Mouse (Mus musculus): ENCODE measurements at regions not wholly inside any gene's neighbourhood (a gene's known extent, or its start where the extent isn't known, plus 50 kb on each side); places are given as distances from the start of the nearest gene placed in this dataset.
A peak's percentile ranks its signal among the peaks of the same experiment; 100 is the strongest.

- no peak for DNase-seq
These were observed 152.1 kb upstream of the Slco6d1 start for GRCm38 (mm10) chr1:98268853-98269252.

GRCm38 (mm10) chr1:98270212-98270611 lies 150.7 kb upstream of the Slco6d1 start:
- DNase-seq: no peak

GRCm38 (mm10) chr1:98273966-98274616 lies 146.8 kb upstream of the Slco6d1 start:
- DNase-seq: no peak

GRCm38 (mm10) chr1:98275524-98275923 lies 145.4 kb upstream of the Slco6d1 start:
- DNase-seq: no peak

- DNase-seq: no peak
These were observed 141.4 kb upstream of the Slco6d1 start for GRCm38 (mm10) chr1:98279446-98280048.

- DNase-seq: no peak
These were observed 140.5 kb upstream of the Slco6d1 start for GRCm38 (mm10) chr1:98280263-98281052.

- no peak for DNase-seq
These were observed 139.7 kb upstream of the Slco6d1 start for GRCm38 (mm10) chr1:98281053-98281770.

GRCm38 (mm10) chr1:98281771-98282149 lies 139.2 kb upstream of the Slco6d1 start:
- no peak for DNase-seq

GRCm38 (mm10) chr1:98303166-98303565 lies 117.8 kb upstream of the Slco6d1 start:
- no peak for DNase-seq

- DNase-seq: no peak
These were observed 114.6 kb upstream of the Slco6d1 start for GRCm38 (mm10) chr1:98306363-98306762.

- DNase-seq: no peak
These were observed 113.4 kb upstream of the Slco6d1 start for GRCm38 (mm10) chr1:98307519-98307918.

GRCm38 (mm10) chr1:98309894-98310293 lies 111.0 kb upstream of the Slco6d1 start:
- DNase-seq: no peak

- peak; percentile 55 to 70 for DNase-seq
These were observed 70.8 kb upstream of the Slco6d1 start for GRCm38 (mm10) chr1:98350095-98350549.

- DNase-seq: no peak
These were observed 70.2 kb upstream of the Slco6d1 start for GRCm38 (mm10) chr1:98350725-98351124.

GRCm38 (mm10) chr1:98351530-98351929 lies 69.4 kb upstream of the Slco6d1 start:
- DNase-seq: no peak

Data from cerebellum, postnatal 14 days (tissue).